Comparison of ENCODE assay signal across 18 mouse cellular contexts in genomic region chr17:52722214-52722613, GRCm38 (mm10).
DNase-seq lines count a peak whose midpoint lies in the region; ATAC-seq and TF ChIP-seq lines count a peak whose summit lies in the region.
"Had no signal": no experiment of that assay in that cellular context is flagged by ENCODE, and none has a peak within 500 bp of the region (broad histone marks: within the 10 kb centered on the region; RNA-seq: fewer than 3 reads in every experiment).

No protein-coding gene starts in this region.

- H3K27me3 ChIP-seq in midbrain, embryonic 13.5 days, result no peaks in the 10 kb centered on the region
- H3K27me3 ChIP-seq in midbrain, postnatal 0 days (ENCODE audit: insufficient read depth, low read length), result no peaks in the 10 kb centered on the region
- H3K27me3 ChIP-seq in midbrain, embryonic 16.5 days (ENCODE audit: control insufficient read depth, insufficient read depth, low read depth, low read length), result no peaks in the 10 kb centered on the region
- H3K27me3 ChIP-seq: embryonic facial prominence, embryonic 12.5 days; forebrain, embryonic 13.5 days; forebrain, embryonic 15.5 days had no signal

- H3K4me1 ChIP-seq in midbrain, embryonic 13.5 days (replicated peaks), result no peaks in the 10 kb centered on the region
- H3K4me1 ChIP-seq in midbrain, postnatal 0 days (ENCODE audit: insufficient read depth, low read length), result no peaks in the 10 kb centered on the region
- no peaks in the 10 kb centered on the region for H3K4me1 ChIP-seq in midbrain, embryonic 16.5 days (ENCODE audit: control insufficient read depth, insufficient read depth, low read length)
- H3K4me1 ChIP-seq: embryonic facial prominence, embryonic 10.5 days; embryonic facial prominence, embryonic 12.5 days; forebrain, embryonic 13.5 days; forebrain, embryonic 15.5 days had no signal

- H3K36me3 ChIP-seq in midbrain, embryonic 13.5 days, result no peaks in the 10 kb centered on the region
- no peaks in the 10 kb centered on the region for H3K36me3 ChIP-seq in midbrain, postnatal 0 days (ENCODE audit: insufficient read depth, low read length)
- H3K36me3 ChIP-seq in midbrain, embryonic 16.5 days (ENCODE audit: control insufficient read depth, insufficient read depth, low read length), result no peaks in the 10 kb centered on the region
- H3K36me3 ChIP-seq: embryonic facial prominence, embryonic 10.5 days; embryonic facial prominence, embryonic 12.5 days; forebrain, embryonic 15.5 days had no signal

- no peaks in the 10 kb centered on the region for H3K9me3 ChIP-seq in midbrain, embryonic 13.5 days
- H3K9me3 ChIP-seq in midbrain, postnatal 0 days (ENCODE audit: low read length), result no peaks in the 10 kb centered on the region
- H3K9me3 ChIP-seq in midbrain, embryonic 16.5 days (replicated peaks; ENCODE audit: control insufficient read depth, low read length, poor library complexity, severe bottlenecking), result no peaks in the 10 kb centered on the region
- H3K9me3 ChIP-seq: embryonic facial prominence, embryonic 10.5 days; embryonic facial prominence, embryonic 12.5 days; forebrain, embryonic 13.5 days; forebrain, embryonic 15.5 days had no signal

- no peak for TF ChIP-seq POLR2A in brain, embryonic 14.5 days (IDR thresholded peaks at IDR 0.05; ENCODE audit: borderline replicate concordance, extremely low read depth, insufficient read depth, insufficient read length, poor library complexity, severe bottlenecking)

- DNase-seq in midbrain, postnatal 0 days (ENCODE audit: low spot score), result no peak
- DNase-seq in brain, embryonic 14.5 days (ENCODE audit: low read depth), result peak; percentile 4
- no peak for DNase-seq in spleen, postnatal 4 days (ENCODE audit: low spot score in 2 of 2)
- no peak for DNase-seq in heart, postnatal 36 days
- DNase-seq: adrenal gland, adult 2 months; adrenal gland, postnatal 10 days; adrenal gland, postnatal 25 days; cerebellum, adult 11-12 months; cerebellum, adult 2 months; cerebellum, adult 9-10 months; cerebellum, postnatal 10 days; cerebellum, postnatal 25 days had no signal

- H3K4me3 ChIP-seq in midbrain, embryonic 13.5 days (replicated peaks), result no peak overlapping the region
- H3K4me3 ChIP-seq in midbrain, postnatal 0 days (ENCODE audit: low read depth, low read length), result no peak overlapping the region
- H3K4me3 ChIP-seq in midbrain, embryonic 16.5 days (ENCODE audit: low read depth, low read length), result no peak overlapping the region
- H3K4me3 ChIP-seq: embryonic facial prominence, embryonic 10.5 days; embryonic facial prominence, embryonic 12.5 days; forebrain, embryonic 13.5 days; forebrain, embryonic 15.5 days had no signal

- ATAC-seq in midbrain, embryonic 13.5 days, result peak; percentile 77; the same call in 1 of the 2 replicates
- no peak for ATAC-seq in midbrain, postnatal 0 days (ENCODE audit: low FRiP score)
- 0 out of 2 replicates have a peak, but pooled peaks have one; percentile 17 for ATAC-seq in midbrain, embryonic 16.5 days
- ATAC-seq: forebrain, embryonic 13.5 days; forebrain, embryonic 15.5 days had no signal

- no peak overlapping the region for H3K4me2 ChIP-seq in midbrain, embryonic 13.5 days (replicated peaks)
- H3K4me2 ChIP-seq in midbrain, postnatal 0 days (ENCODE audit: low read depth, low read length, poor library complexity, severe bottlenecking), result no peak overlapping the region
- H3K4me2 ChIP-seq in midbrain, embryonic 16.5 days (ENCODE audit: low read length), result no peak overlapping the region
- H3K4me2 ChIP-seq: embryonic facial prominence, embryonic 12.5 days; forebrain, embryonic 13.5 days; forebrain, embryonic 15.5 days had no signal

- intact Hi-C loops in heart, postnatal 36 days (cut with DNase I), result no loop called here

- TF ChIP-seq CTCF in midbrain, postnatal 0 days (IDR thresholded peaks at IDR 0.05), result no peak
- no peak for TF ChIP-seq CTCF in brain, embryonic 14.5 days (IDR thresholded peaks at IDR 0.05; ENCODE audit: borderline replicate concordance, extremely low read depth, insufficient read depth, insufficient read length)

- H3K9ac ChIP-seq in midbrain, embryonic 13.5 days (replicated peaks), result no peak overlapping the region
- H3K9ac ChIP-seq in midbrain, postnatal 0 days (replicated peaks; ENCODE audit: low read length, poor library complexity, severe bottlenecking), result no peak overlapping the region
- H3K9ac ChIP-seq in midbrain, embryonic 16.5 days (ENCODE audit: low read depth, low read length), result no peak overlapping the region
- H3K9ac ChIP-seq: embryonic facial prominence, embryonic 12.5 days; forebrain, embryonic 13.5 days; forebrain, embryonic 15.5 days had no signal

- H3K27ac ChIP-seq in midbrain, embryonic 13.5 days, result no peak overlapping the region
- no peak overlapping the region for H3K27ac ChIP-seq in midbrain, postnatal 0 days (ENCODE audit: low read depth, low read length)
- H3K27ac ChIP-seq in midbrain, embryonic 16.5 days (ENCODE audit: low read length), result no peak overlapping the region
- H3K27ac ChIP-seq: embryonic facial prominence, embryonic 10.5 days; embryonic facial prominence, embryonic 12.5 days; forebrain, embryonic 13.5 days; forebrain, embryonic 15.5 days had no signal

- WGBS in midbrain, embryonic 13.5 days, result 80% methylated on average over 3 of the region's 3 CpGs
- WGBS in midbrain, postnatal 0 days, result 68% methylated on average over 3 of the region's 3 CpGs
- WGBS in midbrain, embryonic 16.5 days, result 80% methylated on average over 3 of the region's 3 CpGs
